In the genomic region with DNA sequence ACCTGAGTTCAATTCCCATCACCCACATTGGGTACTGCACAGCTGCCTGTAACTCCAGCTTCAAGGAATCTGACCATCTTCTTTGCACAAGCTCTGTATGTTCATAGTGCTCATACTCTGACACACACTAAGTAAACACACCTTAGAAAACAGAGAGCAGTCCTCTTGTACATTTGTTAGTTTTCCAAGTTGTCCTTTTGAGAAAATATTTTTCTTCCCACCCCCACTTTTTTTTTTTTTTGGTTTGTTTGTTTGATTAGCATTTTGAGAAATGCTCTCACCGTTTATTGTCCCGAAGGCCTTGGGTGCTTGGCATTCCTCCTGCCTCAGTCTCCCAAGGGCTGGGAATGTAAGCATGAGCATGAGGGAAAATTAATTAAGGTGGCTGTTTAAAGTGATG, we compare ENCODE assay signal across 28 mouse cellular contexts. TPM values are rescaled to one million over a fixed set of nuclear protein-coding genes. Genes with fewer than 3 reads are reported as not detected.
"Had no signal": no experiment of that assay in that cellular context is flagged by ENCODE, and none has a peak within 500 bp of the region (broad histone marks: within the 10 kb centered on the region; RNA-seq: fewer than 3 reads in every experiment).

No protein-coding gene starts in this region.

- H3K4me3 ChIP-seq: gastrocnemius, adult 2 months; heart, embryonic 10.5 days; heart, embryonic 12.5 days; hindbrain, embryonic 10.5 days; hindbrain, embryonic 12.5 days; kidney, embryonic 15.5 days; limb, embryonic 13.5 days; limb, embryonic 15.5 days; liver, embryonic 12.5 days had no signal

- H3K9ac ChIP-seq: heart, embryonic 12.5 days; hindbrain, embryonic 12.5 days; hindbrain, embryonic 14.5 days; kidney, embryonic 15.5 days; limb, embryonic 13.5 days; limb, embryonic 15.5 days; liver, embryonic 12.5 days; liver, embryonic 14.5 days had no signal

- DNase-seq: gastrocnemius, adult 2 months; gastrocnemius, postnatal 10 days; gastrocnemius, postnatal 25 days; heart, adult 18-20 months; heart, postnatal 10 days; heart, postnatal 4 days; kidney, adult 11 months; kidney, adult 2 months; kidney, adult 9 months; kidney, postnatal 14 days; kidney, postnatal 36 days; layer of hippocampus, adult 9-11 months; layer of hippocampus, postnatal 36 days; left cerebral cortex, postnatal 4 days had no signal

- H3K27me3 ChIP-seq: heart, embryonic 12.5 days; hindbrain, embryonic 12.5 days; kidney, embryonic 15.5 days; limb, embryonic 13.5 days; limb, embryonic 15.5 days; liver, embryonic 12.5 days had no signal

- H3K27ac ChIP-seq: gastrocnemius, adult 2 months; heart, embryonic 10.5 days; hindbrain, embryonic 10.5 days; hindbrain, embryonic 12.5 days; hindbrain, embryonic 14.5 days; kidney, embryonic 15.5 days; kidney, postnatal 0 days; limb, embryonic 13.5 days; limb, embryonic 15.5 days; liver, embryonic 12.5 days; liver, embryonic 14.5 days had no signal

- H3K4me1 ChIP-seq: heart, embryonic 10.5 days; heart, embryonic 12.5 days; hindbrain, embryonic 10.5 days; hindbrain, embryonic 12.5 days; kidney, embryonic 15.5 days; limb, embryonic 13.5 days; limb, embryonic 15.5 days; liver, embryonic 12.5 days had no signal

- H3K9me3 ChIP-seq: heart, embryonic 10.5 days; heart, embryonic 12.5 days; hindbrain, embryonic 10.5 days; hindbrain, embryonic 12.5 days; kidney, embryonic 15.5 days; limb, embryonic 13.5 days; limb, embryonic 15.5 days; liver, embryonic 12.5 days had no signal

- H3K4me2 ChIP-seq: heart, embryonic 12.5 days; hindbrain, embryonic 12.5 days; hindbrain, embryonic 14.5 days; kidney, embryonic 15.5 days; limb, embryonic 13.5 days; limb, embryonic 15.5 days; liver, embryonic 12.5 days had no signal

- ATAC-seq: hindbrain, embryonic 16.5 days; intestine, embryonic 16.5 days; liver, embryonic 12.5 days had no signal

RNA-seq across cellular contexts. Expression of gene Aif1l, which starts 58.4 kb away (rescaled TPM):
- total RNA-seq: granulocyte monocyte progenitor cell, adult 5-6 weeks had no signal
